Mouse (Mus musculus): ENCODE measurements around the gene Gadd45b. TPM values are rescaled to one million over a fixed set of nuclear protein-coding genes. Genes with fewer than 3 reads are reported as not detected.

Gadd45b gene
- polyA plus RNA-seq, 1 experiment from 2014 or later = 32.7 TPM

Other genes with a start within 250 kb of the Gadd45b start
- 55.3 and 55.7 TPM in 2 replicates for gene Mob3a, start 228.1 kb upstream of the Gadd45b start, polyA plus RNA-seq (2015; fragmentation: Nextera tagmentation; extraction: Ambion mirVana)
- gene Izumo4, start 227.9 kb upstream of the Gadd45b start, polyA plus RNA-seq (2015; fragmentation: Nextera tagmentation; extraction: Ambion mirVana) = 24.2 and 25.6 TPM in 2 replicates
- 74.5 and 80.0 TPM in 2 replicates for gene Ap3d1, start 187.8 kb upstream of the Gadd45b start, polyA plus RNA-seq (2015; fragmentation: Nextera tagmentation; extraction: Ambion mirVana)
- gene Dot1l, start 174.9 kb upstream of the Gadd45b start, polyA plus RNA-seq (2015; fragmentation: Nextera tagmentation; extraction: Ambion mirVana) = 19.2 and 20.2 TPM in 2 replicates
- 73.0 and 77.4 TPM in 2 replicates for gene Sf3a2, start 131.9 kb upstream of the Gadd45b start, polyA plus RNA-seq (2015; fragmentation: Nextera tagmentation; extraction: Ambion mirVana)
- gene Plekhj1, start 131.4 kb upstream of the Gadd45b start, polyA plus RNA-seq (2015; fragmentation: Nextera tagmentation; extraction: Ambion mirVana) = 127 and 128 TPM in 2 replicates
- gene Amh, start 124.8 kb upstream of the Gadd45b start, polyA plus RNA-seq (2015; fragmentation: Nextera tagmentation; extraction: Ambion mirVana) = not detected in 2 replicates
- 4.5 and 5.2 TPM in 2 replicates for gene Jsrp1, start 116.6 kb upstream of the Gadd45b start, polyA plus RNA-seq (2015; fragmentation: Nextera tagmentation; extraction: Ambion mirVana)
- gene Oaz1, start 103.4 kb upstream of the Gadd45b start, polyA plus RNA-seq (2015; fragmentation: Nextera tagmentation; extraction: Ambion mirVana) = 1,885 and 1,910 TPM in 2 replicates
- gene Lingo3, start 86.0 kb upstream of the Gadd45b start, polyA plus RNA-seq (2015; fragmentation: Nextera tagmentation; extraction: Ambion mirVana) = 0.92 and 1.3 TPM in 2 replicates
- gene Lsm7, start 74.9 kb upstream of the Gadd45b start, polyA plus RNA-seq (2015; fragmentation: Nextera tagmentation; extraction: Ambion mirVana) = 310 and 314 TPM in 2 replicates
- gene Sppl2b, start 74.8 kb upstream of the Gadd45b start, polyA plus RNA-seq (2015; fragmentation: Nextera tagmentation; extraction: Ambion mirVana) = 49.0 and 54.1 TPM in 2 replicates
- gene Tmprss9, start 58.2 kb upstream of the Gadd45b start, polyA plus RNA-seq (2015; fragmentation: Nextera tagmentation; extraction: Ambion mirVana) = 0.06 and 0.08 TPM in 2 replicates
- gene Timm13, start 29.1 kb upstream of the Gadd45b start, polyA plus RNA-seq (2015; fragmentation: Nextera tagmentation; extraction: Ambion mirVana) = 306 and 335 TPM in 2 replicates
- gene Lmnb2, start 11.8 kb upstream of the Gadd45b start, polyA plus RNA-seq (2015; fragmentation: Nextera tagmentation; extraction: Ambion mirVana) = 54.6 and 63.2 TPM in 2 replicates
- gene Gng7, start 84.9 kb downstream of the Gadd45b start, polyA plus RNA-seq (2015; fragmentation: Nextera tagmentation; extraction: Ambion mirVana) = 7.4 and 9.0 TPM in 2 replicates
- 0.15 and 0.33 TPM in 2 replicates for gene Diras1, start 95.6 kb downstream of the Gadd45b start, polyA plus RNA-seq (2015; fragmentation: Nextera tagmentation; extraction: Ambion mirVana)
- 19.2 and 20.0 TPM in 2 replicates for gene Slc39a3, start 107.4 kb downstream of the Gadd45b start, polyA plus RNA-seq (2015; fragmentation: Nextera tagmentation; extraction: Ambion mirVana)
- gene Sgta, start 130.1 kb downstream of the Gadd45b start, polyA plus RNA-seq (2015; fragmentation: Nextera tagmentation; extraction: Ambion mirVana) = 227 and 231 TPM in 2 replicates
- 58.4 and 62.0 TPM in 2 replicates for gene Thop1, start 140.0 kb downstream of the Gadd45b start, polyA plus RNA-seq (2015; fragmentation: Nextera tagmentation; extraction: Ambion mirVana)
- 0.18 and 0.60 TPM in 2 replicates for gene Creb3l3, start 168.8 kb downstream of the Gadd45b start, polyA plus RNA-seq (2015; fragmentation: Nextera tagmentation; extraction: Ambion mirVana)
- 192 and 197 TPM in 2 replicates for gene Map2k2, start 175.8 kb downstream of the Gadd45b start, polyA plus RNA-seq (2015; fragmentation: Nextera tagmentation; extraction: Ambion mirVana)
- 22.5 and 22.6 TPM in 2 replicates for gene Zbtb7a, start 205.1 kb downstream of the Gadd45b start, polyA plus RNA-seq (2015; fragmentation: Nextera tagmentation; extraction: Ambion mirVana)
- gene Pias4, start 237.8 kb downstream of the Gadd45b start, polyA plus RNA-seq (2015; fragmentation: Nextera tagmentation; extraction: Ambion mirVana) = 62.2 and 62.3 TPM in 2 replicates
- gene Eef2, start 246.6 kb downstream of the Gadd45b start, polyA plus RNA-seq (2015; fragmentation: Nextera tagmentation; extraction: Ambion mirVana) = 577 and 592 TPM in 2 replicates